Mouse (Mus musculus) gastrocnemius, postnatal 14 days (tissue): ENCODE measurements around the gene Serpini1. TPM values are rescaled to one million over a fixed set of nuclear protein-coding genes. Genes with fewer than 3 reads are reported as not detected.
"Not testable (repeated sequence)": the region's sequence is repeated elsewhere in the genome, so short reads cannot be mapped to it uniquely, and the experiment has no call there.

Source experiments
- DNase-seq: peaks from one replicate; pipeline ENCODE4 v3.0.0; 2021; ENCODE audit warnings: mixed read lengths
- intact Hi-C: fragments of 180-260 bp; cut with DNase I; formaldehyde crosslinking; loops from one replicate; pipeline ENCODE4 v1.15.1; 2025; ENCODE audit warnings: low total_unique reads
- total RNA-seq, 2 experiments: library from RNA; stranded (reverse); gene quantifications; 2 replicates each; pipeline ENCODE4 v1.2.3; 2021

The Serpini1 gene
- total RNA-seq, 2 experiments from 2014 or later = 0.42 to 0.53 TPM

GRCm38 (mm10) chr3:75630988-75631615 is 73.8 kb downstream of the Serpini1 start:
- intact Hi-C loops = no loop called here
- DNase-seq = no peak

GRCm38 (mm10) chr3:75633221-75633620 is 75.9 kb downstream of the Serpini1 start:
- intact Hi-C loops = no loop called here
- DNase-seq = no peak

- intact Hi-C loops = no loop called here
- no peak for DNase-seq
These were observed 76.3 kb downstream of the Serpini1 start for GRCm38 (mm10) chr3:75633635-75634034.

- DNase-seq = no peak
- intact Hi-C loops = no loop called here
These were observed 78.3 kb downstream of the Serpini1 start for GRCm38 (mm10) chr3:75635648-75636047.

DNA sequence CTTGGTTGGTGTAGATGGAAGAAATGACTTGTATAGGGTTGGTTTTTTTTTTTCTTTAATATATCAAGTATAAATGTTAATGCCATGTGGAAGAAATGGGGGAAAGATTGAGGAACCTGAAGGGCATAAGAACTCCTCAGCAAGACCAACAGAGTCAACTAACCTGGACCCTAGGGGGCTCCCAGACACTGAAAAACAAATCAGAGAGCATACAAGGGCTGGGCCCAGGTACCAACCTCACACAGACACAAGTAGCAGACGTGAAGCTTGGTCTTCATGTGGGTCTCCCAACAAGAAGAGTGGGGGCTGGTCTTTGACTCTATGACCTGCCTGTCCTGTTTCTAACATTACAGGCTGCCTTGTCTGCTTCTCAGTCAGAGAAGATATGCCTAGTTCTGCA is 82.2 kb downstream of the Serpini1 start:
- intact Hi-C loops = no loop called here
- no peak for DNase-seq

GRCm38 (mm10) chr3:75647542-75647941 is 90.2 kb downstream of the Serpini1 start:
- no peak for DNase-seq
- intact Hi-C loops = no loop called here

DNA sequence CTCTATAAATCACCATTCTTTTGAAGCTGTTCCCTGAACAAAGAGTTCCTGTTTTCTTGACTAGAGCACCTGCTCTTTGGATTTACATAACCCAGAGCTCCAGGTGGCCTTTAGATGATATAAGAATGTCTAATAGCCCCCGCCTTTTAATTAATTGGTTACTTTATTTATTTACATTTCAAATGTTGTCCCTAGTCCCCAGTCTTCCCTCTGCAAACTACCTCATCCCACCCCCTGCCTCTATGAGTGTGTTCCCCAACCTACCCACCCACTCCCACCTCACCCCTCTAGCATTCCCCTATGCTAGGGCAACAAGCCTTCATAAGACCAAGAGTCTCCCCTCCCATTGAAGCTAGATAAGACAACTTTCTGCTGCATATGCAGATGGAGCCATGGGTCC is 90.9 kb downstream of the Serpini1 start:
- DNase-seq = no peak
- intact Hi-C loops = no loop called here

DNA sequence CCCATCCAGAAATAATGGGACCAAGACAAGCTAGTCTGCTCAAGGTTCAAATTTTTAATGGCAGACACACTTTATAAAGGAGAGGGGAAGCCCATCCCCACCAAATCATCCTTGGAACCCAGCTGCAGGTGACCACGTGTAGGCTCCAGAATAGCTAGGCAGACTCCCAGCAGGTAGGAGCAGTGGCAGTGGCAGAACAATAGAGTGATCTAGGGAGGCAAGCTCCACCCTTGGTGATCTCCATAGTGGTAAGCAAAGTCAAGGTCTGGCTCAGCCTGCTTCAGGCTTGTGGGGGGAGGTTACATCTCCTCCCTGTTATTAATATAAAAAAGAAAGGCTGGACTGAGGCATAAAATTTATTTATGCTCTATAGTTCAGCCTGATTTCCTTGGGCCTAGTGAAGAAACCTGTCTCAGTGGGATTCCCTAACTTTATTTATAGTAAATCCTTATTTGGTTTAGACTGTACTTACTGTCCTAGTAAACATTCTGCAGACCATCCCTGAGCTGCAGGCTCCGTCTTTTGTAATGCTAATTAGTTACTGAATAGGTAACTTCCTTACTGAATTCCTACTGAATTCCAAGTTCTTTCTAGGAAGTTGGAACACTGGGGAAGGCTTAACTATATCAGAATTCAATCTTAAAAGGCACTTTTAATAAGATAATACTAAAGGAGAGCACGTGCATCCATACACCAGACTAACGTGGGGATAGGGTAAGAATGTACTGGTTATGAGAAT is 93.2 kb downstream of the Serpini1 start:
- intact Hi-C loops, DNase-seq: not testable (repeated sequence)

- intact Hi-C loops = no loop called here
- DNase-seq = no peak
These were observed 94.3 kb downstream of the Serpini1 start for GRCm38 (mm10) chr3:75651603-75652115.

DNA sequence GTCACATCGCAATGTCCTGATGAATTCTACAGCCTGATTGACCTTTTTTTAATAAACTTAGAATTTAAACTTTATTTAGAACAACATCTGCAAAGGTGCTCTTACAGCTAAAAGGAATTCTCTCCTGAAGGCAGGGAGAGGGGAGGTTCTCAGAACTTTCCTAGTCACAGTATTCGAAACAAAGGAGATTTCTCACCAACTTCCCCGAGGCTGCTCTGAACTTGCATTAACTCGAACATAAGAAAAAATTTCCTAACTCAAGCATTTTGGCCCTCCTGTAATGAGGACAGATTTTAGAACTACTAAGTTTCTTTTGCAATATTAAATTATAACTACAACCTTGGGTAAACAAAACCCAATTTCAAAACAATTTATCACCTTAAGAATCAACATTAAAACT is 96.6 kb downstream of the Serpini1 start:
- intact Hi-C loops, DNase-seq: not testable (repeated sequence)

GRCm38 (mm10) chr3:75655578-75656344 is 98.4 kb downstream of the Serpini1 start:
- no peak for DNase-seq
- intact Hi-C loops = no loop called here

DNA sequence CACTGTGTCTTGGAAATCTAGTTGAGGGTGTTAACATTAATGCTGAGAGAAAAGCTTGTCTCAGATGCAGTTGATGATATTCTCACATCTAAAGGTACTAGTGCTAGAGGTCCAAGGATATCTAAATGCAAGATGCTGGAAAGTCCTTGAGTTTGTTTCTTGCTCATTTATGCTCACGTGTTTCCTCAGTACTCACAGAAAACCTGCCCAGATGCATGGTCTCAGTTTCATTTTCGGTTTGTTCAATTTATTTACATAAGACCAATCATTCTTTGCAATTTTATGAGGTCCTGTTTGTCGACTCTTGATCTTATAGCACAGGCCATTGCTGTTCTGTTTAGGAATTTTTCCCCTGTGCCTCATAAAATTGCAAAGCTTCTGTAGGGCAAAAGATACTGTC is 109.6 kb downstream of the Serpini1 start:
- DNase-seq = no peak
- intact Hi-C loops = no loop called here

DNA sequence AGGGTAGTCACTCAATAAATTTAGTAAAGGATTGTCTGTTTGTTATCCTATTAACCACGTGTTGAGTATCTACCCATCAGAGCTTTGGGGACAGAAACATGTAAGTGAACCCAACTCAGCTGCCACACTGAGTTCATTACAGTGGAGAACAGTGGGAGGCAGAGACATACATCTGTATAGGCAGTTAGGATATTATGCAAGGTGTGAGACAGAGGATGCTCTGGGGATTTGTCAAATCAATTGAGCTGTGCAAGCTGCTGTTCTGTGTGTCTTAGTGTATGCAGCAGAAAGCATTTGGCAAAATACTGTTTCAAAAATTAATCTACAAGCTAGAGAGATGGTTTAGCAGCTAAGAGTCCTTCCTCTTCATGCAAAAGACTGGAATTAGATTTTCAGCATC is 113.1 kb downstream of the Serpini1 start:
- no peak for DNase-seq
- intact Hi-C loops = no loop called here

DNA sequence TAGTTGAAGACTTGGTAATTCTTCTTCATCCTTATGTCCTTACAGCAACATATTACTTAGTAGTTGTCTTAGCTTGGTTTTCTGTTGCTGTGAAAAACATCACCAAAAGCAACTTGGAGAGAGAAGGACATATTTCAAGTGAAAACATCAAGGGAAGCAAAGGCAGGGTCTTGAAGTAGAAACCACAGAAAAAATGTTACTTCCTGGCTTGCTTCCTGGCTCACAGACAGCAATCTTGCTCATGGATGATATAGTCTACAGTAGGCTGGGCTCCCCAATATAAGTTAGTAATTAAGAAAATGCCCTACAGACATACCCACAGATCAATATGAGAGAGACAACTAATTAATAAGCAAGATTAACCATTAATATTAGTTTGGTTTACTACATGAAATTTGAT is 125.5 kb downstream of the Serpini1 start:
- intact Hi-C loops = no loop called here
- no peak for DNase-seq

DNA sequence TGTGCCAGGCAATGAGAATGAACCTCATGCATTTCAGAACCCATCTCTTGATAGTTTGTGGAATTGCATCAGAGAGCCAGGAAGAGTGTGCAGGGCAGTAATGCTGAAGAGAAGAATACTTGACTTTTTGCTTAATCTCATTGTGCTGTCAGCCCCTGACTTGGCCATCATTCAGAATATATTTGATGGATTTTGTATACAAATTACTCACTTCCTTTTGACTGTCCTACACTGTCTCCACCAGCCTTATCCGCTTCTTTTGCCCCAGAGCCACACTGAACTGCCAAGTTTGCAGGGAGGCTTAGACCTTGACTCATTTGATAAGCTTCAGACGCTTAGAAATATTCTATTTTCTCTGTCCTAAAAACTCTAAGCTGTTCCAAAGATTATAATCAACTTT is 129.4 kb downstream of the Serpini1 start:
- no peak for DNase-seq
- intact Hi-C loops = no loop called here

DNA sequence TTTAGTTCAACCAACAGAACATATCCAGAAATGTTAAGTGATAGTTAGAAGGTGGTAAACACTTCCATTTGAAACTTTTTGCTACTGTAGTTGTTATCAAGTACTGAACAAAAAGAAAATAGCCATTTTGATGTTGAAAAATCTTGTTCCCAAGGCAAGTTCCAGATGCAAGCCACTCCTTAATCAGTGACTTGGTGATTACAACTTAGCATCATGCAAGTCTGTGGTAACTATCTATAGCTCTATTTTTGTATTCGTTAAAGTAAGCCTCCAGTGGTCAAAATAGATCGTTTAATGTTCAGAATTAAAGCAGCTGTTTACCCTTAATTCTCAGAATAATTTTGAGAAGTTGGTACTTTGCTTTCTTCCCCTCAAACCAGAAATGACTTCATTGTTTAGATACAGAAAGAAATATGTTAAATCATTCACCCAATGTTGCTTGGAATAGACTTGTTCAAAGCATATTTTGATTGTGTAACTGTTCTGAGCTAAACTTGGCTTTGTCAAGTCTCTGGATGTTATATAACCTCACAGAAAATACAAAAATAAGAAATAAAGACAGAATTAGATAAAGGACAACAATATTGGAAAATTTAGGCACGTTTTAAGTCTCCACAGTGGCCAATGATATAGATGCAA is 130.0 kb downstream of the Serpini1 start:
- intact Hi-C loops = no loop called here
- DNase-seq = no peak

- DNase-seq = no peak
- intact Hi-C loops = no loop called here
These were observed 133.0 kb downstream of the Serpini1 start for GRCm38 (mm10) chr3:75690321-75690720.

- intact Hi-C loops = no loop called here
- DNase-seq = no peak
These were observed 134.7 kb downstream of the Serpini1 start for GRCm38 (mm10) chr3:75692088-75692487.
